Mouse (Mus musculus): ENCODE measurements around the gene Slc39a10.

GRCm38 (mm10) chr1:46822256-46822972 lies 70.2 kb downstream of the Slc39a10 start:
- TF ChIP-seq CTCF (IDR thresholded peaks at IDR 0.05; ENCODE audit: low read depth): no peak
- TF ChIP-seq EP300 (optimal IDR thresholded peaks at IDR 0.05): no peak
